Mouse (Mus musculus) spleen, adult 2 months (tissue): ENCODE results near the gene Sec23b. TPM values are rescaled to one million over a fixed set of nuclear protein-coding genes. Genes with fewer than 3 reads are reported as not detected.

ENCODE experiments used
- DNase-seq, 2 experiments: peaks; one replicate each; pipeline versions ENCODE4 v3.0.0 to v3.0.0-alpha.2; 2012 to 2021; ENCODE audit warnings: low spot score in 2 of 2, low read depth in 1 of 2
- H3K27ac ChIP-seq: fragments of 200-500 bp; 2 replicates; pipeline ENCODE4 v1.5.1; 2012; ENCODE audit warnings: low read length, inconsistent platforms; ENCODE audit not compliant: insufficient read depth
- H3K27me3 ChIP-seq: fragments of 200-500 bp; 2 replicates; pipeline ENCODE4 v1.6.1; 2012; ENCODE audit warnings: mild to moderate bottlenecking, moderate library complexity, low read length, inconsistent platforms; ENCODE audit not compliant: control insufficient read depth, insufficient read depth
- H3K36me3 ChIP-seq: fragments of 200-500 bp; 2 replicates; pipeline ENCODE4 v1.6.1; 2012; ENCODE audit warnings: mild to moderate bottlenecking, low read length, inconsistent platforms; ENCODE audit not compliant: control insufficient read depth, insufficient read depth
- H3K4me1 ChIP-seq: fragments of 200-500 bp; 2 replicates; pipeline ENCODE4 v1.6.1; 2011; ENCODE audit warnings: inconsistent platforms; ENCODE audit not compliant: control insufficient read depth, insufficient read depth, insufficient read length
- H3K4me3 ChIP-seq: fragments of 200-500 bp; 2 replicates; pipeline ENCODE4 v1.5.1; 2011; ENCODE audit warnings: mild to moderate bottlenecking, inconsistent platforms; ENCODE audit not compliant: insufficient read depth, insufficient read length; ENCODE audit errors: extremely low read depth
- CTCF ChIP-seq: fragments of 200-500 bp; IDR thresholded peaks from 2 replicates; pipeline ENCODE4 v1.5.1; 2011; ENCODE audit warnings: mild to moderate bottlenecking, inconsistent platforms; ENCODE audit not compliant: insufficient read depth, insufficient read length, insufficient replicate concordance; ENCODE audit errors: extremely low read depth
- POLR2A ChIP-seq: fragments of 200-500 bp; IDR thresholded peaks from 2 replicates; pipeline ENCODE4 v1.6.1; 2011; ENCODE audit warnings: low read depth, low read length, inconsistent platforms
- WGBS: fragments of 180-500 bp; shearing (Covaris S2); methylation state at CpG from one replicate; pipeline ENCODE4 v1.1.7; 2018; 5-methylcytosine and 5-hydroxymethylcytosine counted together
- polyA plus RNA-seq: library from polyadenylated mRNA; depleted of rRNA; stranded (reverse); fragments of >200 nt; gene quantifications from 2 replicates; pipeline ENCODE4 v1.2.3, GENCODE M21; 2012

Sec23b gene
- polyA plus RNA-seq, 1 experiment = 26.5 TPM

- H3K4me3 ChIP-seq = peak within 1 kb of the TSS; percentile 84
- no peaks in the 10 kb centered on the region; the same call in 1 of the 2 replicates for H3K4me1 ChIP-seq
- peaks cover 3% of the 10 kb centered on the region for H3K36me3 ChIP-seq
- H3K27ac ChIP-seq = peak within 1 kb of the TSS; percentile 62
- 2% methylated on average over 50 of the region's 50 CpGs for whole genome bisulfite sequencing
- peak; percentile 70 to 88 for DNase-seq
- peak; percentile 42 for TF ChIP-seq POLR2A
- peak; percentile 62 for TF ChIP-seq CTCF
- no peaks in the 10 kb centered on the region for H3K27me3 ChIP-seq
These were observed 44.0 kb downstream of the Sec23b start, which contains the start of gene Dtd1 for GRCm38 (mm10) chr2:144599831-144600687. TSS of gene Dtd1 (plus strand) at chr2:144599897.

GRCm38 (mm10) chr2:144601576-144601975 lies 45.5 kb downstream of the Sec23b start:
- DNase-seq = no peak
- WGBS = 91% methylated on average over 1 of the region's 1 CpGs
- TF ChIP-seq POLR2A = no peak

DNA sequence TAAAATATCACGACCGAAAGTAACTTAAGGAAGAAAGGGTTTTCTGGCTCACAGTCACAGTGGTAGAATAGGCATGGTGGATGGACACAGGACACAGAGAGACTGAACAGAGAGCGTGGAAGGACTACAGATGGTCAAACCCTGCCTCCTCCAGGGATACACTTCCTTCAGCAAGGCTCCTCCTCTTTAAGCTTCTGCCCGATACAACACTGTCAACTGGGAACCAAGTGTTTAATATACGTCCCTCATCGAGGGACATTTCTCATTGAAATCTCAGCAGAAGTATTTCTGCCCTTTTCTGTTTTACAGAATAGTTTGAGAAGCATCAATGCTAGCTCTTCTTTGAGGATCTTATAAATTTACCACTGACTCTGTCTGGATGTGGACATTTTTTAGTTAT lies 57.9 kb downstream of the Sec23b start:
- H3K4me1 ChIP-seq = no peaks in the 10 kb centered on the region
- DNase-seq = no peak
- no peaks in the 10 kb centered on the region for H3K27me3 ChIP-seq
- WGBS = 95% methylated on average over 6 of the region's 6 CpGs
- no peaks in the 10 kb centered on the region; the same call in 1 of the 2 replicates for H3K36me3 ChIP-seq
- TF ChIP-seq CTCF (no peak), POLR2A (no peak)
- no peak overlapping the region for H3K4me3 ChIP-seq
- no peak overlapping the region for H3K27ac ChIP-seq

More at GRCm38 (mm10) chr2:144601576-144601975, 45.5 kb downstream of the Sec23b start:
- no peaks in the 10 kb centered on the region for H3K27me3 ChIP-seq
- H3K36me3 ChIP-seq = no peaks in the 10 kb centered on the region; the same call in 1 of the 2 replicates
- H3K27ac ChIP-seq = no peak overlapping the region
- H3K4me1 ChIP-seq = no peaks in the 10 kb centered on the region; the same call in 1 of the 2 replicates
- H3K4me3 ChIP-seq = no peak overlapping the region

- WGBS = 88% methylated on average over 16 of the region's 16 CpGs
- DNase-seq = no peak
- Histone ChIP-seq H3K4me3 (no peak overlapping the region), H3K27ac (no peak overlapping the region), H3K27me3 (no peaks in the 10 kb centered on the region), H3K36me3 (peaks cover 2% of the 10 kb centered on the region; the same call in 1 of the 2 replicates), H3K4me1 (no peaks in the 10 kb centered on the region)
- TF ChIP-seq CTCF (no peak), POLR2A (no peak)
These were observed 61.2 kb downstream of the Sec23b start for GRCm38 (mm10) chr2:144617074-144617874.

DNA sequence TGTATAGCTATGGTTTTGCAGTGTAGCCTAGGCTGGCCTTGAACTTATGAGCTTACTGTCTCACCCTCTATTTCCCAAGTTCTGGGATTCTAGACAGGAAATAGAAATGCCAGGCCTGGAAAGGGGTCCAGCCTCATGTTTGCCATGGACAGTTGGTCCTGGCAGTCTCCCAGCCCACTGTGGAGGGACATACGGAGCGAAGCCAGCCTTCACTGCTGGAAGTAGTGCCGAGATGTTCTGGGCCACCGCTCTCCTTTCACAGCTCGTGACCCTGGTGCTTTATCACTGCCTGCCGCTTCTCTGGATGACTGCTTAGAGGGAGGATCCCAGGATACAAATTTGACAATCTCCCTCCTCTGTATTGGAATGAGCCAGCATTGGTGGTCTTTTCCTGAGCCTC lies 65.5 kb downstream of the Sec23b start:
- Histone ChIP-seq H3K4me1 (no peaks in the 10 kb centered on the region), H3K27me3 (no peaks in the 10 kb centered on the region), H3K4me3 (no peak overlapping the region), H3K36me3 (peaks cover 2% of the 10 kb centered on the region; the same call in 1 of the 2 replicates), H3K27ac (no peak overlapping the region)
- WGBS = 90% methylated on average over 6 of the region's 6 CpGs
- DNase-seq = no peak
- no peak for TF ChIP-seq CTCF
- no peak for TF ChIP-seq POLR2A

DNA sequence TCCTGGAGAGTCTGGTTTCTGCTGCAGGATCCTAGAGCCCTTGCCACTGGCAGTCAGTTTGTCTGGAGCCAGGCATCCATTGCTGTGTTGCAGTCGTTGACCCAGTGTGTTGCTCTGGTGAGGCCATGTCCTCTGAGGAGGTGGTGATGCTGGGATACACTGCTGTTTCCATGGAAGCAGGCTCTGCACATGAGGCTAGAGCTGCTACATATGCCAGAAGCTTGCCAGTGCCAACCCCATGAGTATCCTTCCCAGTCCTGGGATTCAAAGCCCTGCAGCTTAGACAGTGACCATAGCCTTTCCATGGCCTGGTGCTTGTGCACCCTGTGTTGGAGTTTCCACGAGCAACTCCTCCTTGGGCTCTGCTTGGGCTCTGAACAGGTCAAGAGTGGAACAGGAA lies 77.5 kb downstream of the Sec23b start:
- 86% methylated on average over 2 of the region's 2 CpGs for WGBS
- TF ChIP-seq POLR2A (no peak), CTCF (no peak)
- no peak for DNase-seq
- Histone ChIP-seq H3K4me3 (no peak overlapping the region), H3K36me3 (no peaks in the 10 kb centered on the region; the same call in 1 of the 2 replicates), H3K4me1 (no peaks in the 10 kb centered on the region), H3K27me3 (no peaks in the 10 kb centered on the region), H3K27ac (no peak overlapping the region)
